Mouse (Mus musculus) spleen, postnatal 36 days (tissue): Measurements from ENCODE around the gene Mkln1.
"Not testable (repeated sequence)": the region's sequence is repeated elsewhere in the genome, so short reads cannot be mapped to it uniquely, and the experiment has no call there.

Source experiments
- DNase-seq, 2 experiments: peaks; one replicate each; pipeline ENCODE4 v3.0.0; 2022; ENCODE audit warnings: low spot score in 2 of 2, mixed read lengths in 1 of 2

The Mkln1 gene

GRCm38 (mm10) chr6:31549361-31550051 lies 151.0 kb downstream of the Mkln1 start:
- no peak for DNase-seq

DNA sequence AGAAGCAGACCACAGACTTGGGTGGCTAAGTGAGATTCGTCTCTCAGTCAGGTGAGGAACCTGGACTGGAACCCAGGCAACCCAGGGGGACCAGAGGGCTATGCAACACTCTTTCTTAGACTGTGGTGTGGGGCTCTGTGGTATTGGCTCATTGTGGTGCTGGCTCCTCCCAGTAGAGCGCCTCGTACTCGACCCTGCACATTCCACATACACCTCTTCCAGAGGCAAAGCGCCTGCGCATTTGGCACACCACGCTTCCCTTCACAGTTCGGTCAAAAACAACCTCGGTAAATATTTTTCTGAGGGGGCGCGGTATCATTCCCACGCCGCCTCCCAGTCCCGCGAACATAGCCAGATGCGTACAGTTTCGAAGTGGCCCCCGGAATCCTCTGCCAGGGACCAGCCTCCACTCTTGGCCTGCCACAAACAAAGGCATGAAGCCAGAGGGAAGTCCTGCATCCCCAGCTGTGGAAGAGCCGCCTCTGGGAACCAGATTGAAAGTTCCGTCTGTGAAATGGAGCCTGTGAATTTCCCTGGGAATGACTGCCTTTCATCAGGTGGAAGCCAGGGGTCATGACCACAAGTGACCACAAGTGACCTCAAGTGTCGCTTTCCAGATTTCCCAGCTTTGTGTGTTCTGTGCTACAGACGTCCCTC lies 152.5 kb downstream of the Mkln1 start:
- DNase-seq: no peak

- DNase-seq: no peak
These were observed 158.0 kb downstream of the Mkln1 start for GRCm38 (mm10) chr6:31556460-31557100.

DNA sequence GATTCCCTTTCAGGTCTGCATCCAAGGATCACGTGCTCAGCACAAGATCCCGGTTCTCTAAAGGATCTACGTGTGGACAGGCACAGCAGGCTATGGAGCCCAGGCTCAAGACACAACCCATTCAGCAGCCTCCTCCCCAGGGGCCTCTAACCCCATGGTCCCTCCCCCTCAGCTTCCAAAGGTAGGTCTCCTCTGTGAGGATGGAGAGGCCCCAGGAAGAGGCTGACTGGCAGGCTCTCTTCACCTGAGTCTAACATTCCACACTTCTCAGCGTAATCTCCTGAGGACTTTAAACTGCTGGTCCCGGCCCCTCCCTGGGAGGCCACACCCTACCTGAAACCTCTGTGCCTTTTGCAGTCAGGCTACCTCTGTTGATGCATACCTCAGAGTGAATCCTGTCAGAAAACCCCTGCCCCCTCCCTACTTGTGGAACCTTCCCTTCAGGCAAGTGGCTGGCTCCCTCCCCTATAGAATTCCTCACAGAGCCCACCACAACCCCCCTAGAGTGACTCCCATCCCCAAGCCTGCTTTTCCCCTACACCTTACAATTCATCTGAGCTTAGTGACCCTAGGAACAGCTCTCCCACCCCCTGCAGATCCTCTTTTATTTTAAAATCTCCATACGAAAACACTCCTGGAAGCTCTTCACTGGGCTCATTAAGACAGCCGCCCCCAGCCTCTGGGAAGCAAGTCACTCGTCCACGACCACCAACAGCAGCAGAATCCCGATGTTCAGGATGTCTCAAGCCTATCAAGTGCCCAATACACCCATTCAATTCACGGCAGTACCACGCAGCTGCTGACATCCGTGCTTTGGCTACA lies 161.8 kb downstream of the Mkln1 start:
- DNase-seq: no peak

DNA sequence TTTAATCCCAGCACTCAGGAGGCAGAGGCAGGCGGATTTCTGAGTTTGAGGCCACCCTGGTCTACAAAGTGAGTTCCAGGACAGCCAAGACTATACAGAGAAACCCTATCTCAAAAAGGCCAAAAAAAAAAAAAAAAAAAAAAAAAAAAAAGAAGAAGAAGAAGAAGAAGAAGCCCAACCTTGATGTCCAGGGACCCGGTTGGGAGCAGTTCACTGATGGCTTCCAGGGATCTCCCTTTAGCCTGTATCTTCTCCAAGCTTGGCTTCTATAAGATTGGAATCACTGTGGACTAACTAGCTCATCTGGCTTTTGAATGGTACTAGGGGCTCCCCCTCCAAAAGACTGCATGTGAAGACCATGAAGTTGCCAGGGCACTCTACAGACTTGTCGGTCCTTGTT lies 163.4 kb downstream of the Mkln1 start:
- not testable (repeated sequence) for DNase-seq

GRCm38 (mm10) chr6:31562371-31563080 lies 164.0 kb downstream of the Mkln1 start:
- no peak for DNase-seq

- DNase-seq: peak; percentile 36 to 44
These were observed 165.0 kb downstream of the Mkln1 start, which contains the start of gene Podxl for GRCm38 (mm10) chr6:31563235-31564181. Gene Podxl (minus strand): TSS chr6:31563981.

GRCm38 (mm10) chr6:31564182-31564531 lies 165.6 kb downstream of the Mkln1 start:
- DNase-seq: no peak

DNA sequence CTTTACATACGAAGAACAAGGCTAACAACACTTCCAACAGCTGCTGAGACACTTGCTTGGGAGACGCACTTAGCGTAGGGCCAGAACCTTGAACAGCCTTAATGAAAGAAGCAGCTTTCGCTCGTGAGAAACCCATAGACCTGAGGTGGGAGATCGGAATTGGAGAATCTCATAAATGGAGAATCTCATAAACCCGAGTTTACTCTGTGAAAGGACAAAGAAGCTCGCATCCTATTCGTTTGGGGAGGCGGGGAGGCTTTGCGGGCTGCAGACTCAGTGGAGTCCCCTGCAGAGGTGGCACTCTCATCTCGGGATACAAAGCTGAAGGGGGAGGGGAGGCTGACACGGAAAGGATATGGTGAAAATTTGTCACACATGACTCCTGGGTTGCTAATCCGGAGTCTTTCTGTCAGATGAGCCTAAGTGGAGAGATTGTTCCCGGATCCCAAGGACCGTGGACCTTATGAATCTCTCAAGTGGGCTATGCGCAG lies 166.4 kb downstream of the Mkln1 start:
- DNase-seq: no peak
